Mouse (Mus musculus): ENCODE measurements around the gene Sapcd2. TPM values are rescaled to one million over a fixed set of nuclear protein-coding genes. Genes with fewer than 3 reads are reported as not detected.

Gene Sapcd2
- polyA plus RNA-seq (2014; fragmentation: Nextera tagmentation; extraction: Ambion mirVana) = 45.1 and 47.2 TPM in 2 replicates

GRCm38 (mm10) chr2:25371764-25372643, at the start of gene Sapcd2:
Sapcd2 (plus strand) TSS chr2:25372321.
- Histone ChIP-seq H3K27ac (ENCODE audit: low read depth, low read length) (peak within 1 kb of the TSS; percentile 85; the same call in 1 of the 2 replicates), H3K9me3 (ENCODE audit: control insufficient read depth, low read length) (no peaks in the 10 kb centered on the region), H3K27me3 (ENCODE audit: control insufficient read depth, insufficient read depth, low read length) (no peaks in the 10 kb centered on the region), H3K9ac (ENCODE audit: low read depth, low read length) (peak within 1 kb of the TSS; percentile 69), H3K4me1 (ENCODE audit: control insufficient read depth, insufficient read depth, low read length) (peaks cover 16% of the 10 kb centered on the region), H3K4me3 (ENCODE audit: low read length) (peak within 1 kb of the TSS; percentile 55), H3K36me3 (ENCODE audit: control insufficient read depth, insufficient read depth, low read length) (peaks cover 18% of the 10 kb centered on the region), H3K4me2 (replicated peaks; ENCODE audit: low read depth, low read length) (peak within 1 kb of the TSS; percentile 97)
- peak; percentile 94 for ATAC-seq (ENCODE audit: low FRiP score, low TSS enrichment)
- 1% methylated on average over 65 of the region's 65 CpGs for WGBS

GRCm38 (mm10) chr2:25326036-25326435, 46.1 kb upstream of the Sapcd2 start:
- Histone ChIP-seq H3K4me3 (ENCODE audit: low read length) (no peak overlapping the region), H3K9me3 (ENCODE audit: control insufficient read depth, low read length) (no peaks in the 10 kb centered on the region), H3K4me1 (ENCODE audit: control insufficient read depth, insufficient read depth, low read length) (no peaks in the 10 kb centered on the region), H3K27me3 (ENCODE audit: control insufficient read depth, insufficient read depth, low read length) (peaks cover 5% of the 10 kb centered on the region), H3K9ac (ENCODE audit: low read depth, low read length) (no peak overlapping the region), H3K36me3 (ENCODE audit: control insufficient read depth, insufficient read depth, low read length) (no peaks in the 10 kb centered on the region), H3K27ac (ENCODE audit: low read depth, low read length) (no peak overlapping the region), H3K4me2 (replicated peaks; ENCODE audit: low read depth, low read length) (no peak overlapping the region)
- WGBS = 74% methylated on average over 2 of the region's 2 CpGs
- ATAC-seq (ENCODE audit: low FRiP score, low TSS enrichment) = no peak

GRCm38 (mm10) chr2:25328440-25328839, 43.7 kb upstream of the Sapcd2 start:
- no peak for ATAC-seq (ENCODE audit: low FRiP score, low TSS enrichment)
- WGBS = 42% methylated on average over 7 of the region's 7 CpGs
- Histone ChIP-seq H3K4me2 (replicated peaks; ENCODE audit: low read depth, low read length) (no peak overlapping the region), H3K4me3 (ENCODE audit: low read length) (no peak overlapping the region), H3K27ac (ENCODE audit: low read depth, low read length) (no peak overlapping the region), H3K9ac (ENCODE audit: low read depth, low read length) (no peak overlapping the region), H3K27me3 (ENCODE audit: control insufficient read depth, insufficient read depth, low read length) (no peaks in the 10 kb centered on the region), H3K9me3 (ENCODE audit: control insufficient read depth, low read length) (no peaks in the 10 kb centered on the region), H3K4me1 (ENCODE audit: control insufficient read depth, insufficient read depth, low read length) (peaks cover 9% of the 10 kb centered on the region), H3K36me3 (ENCODE audit: control insufficient read depth, insufficient read depth, low read length) (no peaks in the 10 kb centered on the region)

GRCm38 (mm10) chr2:25331470-25331869, 40.7 kb upstream of the Sapcd2 start:
- Histone ChIP-seq H3K9ac (ENCODE audit: low read depth, low read length) (peak overlapping the region; percentile 95), H3K27me3 (ENCODE audit: control insufficient read depth, insufficient read depth, low read length) (no peaks in the 10 kb centered on the region), H3K4me1 (ENCODE audit: control insufficient read depth, insufficient read depth, low read length) (peaks cover 10% of the 10 kb centered on the region), H3K4me3 (ENCODE audit: low read length) (peak overlapping the region; percentile 95), H3K4me2 (replicated peaks; ENCODE audit: low read depth, low read length) (peak overlapping the region; percentile 60), H3K9me3 (ENCODE audit: control insufficient read depth, low read length) (no peaks in the 10 kb centered on the region), H3K27ac (ENCODE audit: low read depth, low read length) (no peak overlapping the region; the same call in 1 of the 2 replicates), H3K36me3 (ENCODE audit: control insufficient read depth, insufficient read depth, low read length) (peaks cover 26% of the 10 kb centered on the region)
- no peak for ATAC-seq (ENCODE audit: low FRiP score, low TSS enrichment)
- 63% methylated on average over 9 of the region's 9 CpGs for WGBS

- Histone ChIP-seq H3K27ac (ENCODE audit: low read depth, low read length) (peak within 1 kb of the TSS; percentile 82), H3K4me1 (ENCODE audit: control insufficient read depth, insufficient read depth, low read length) (peaks cover 10% of the 10 kb centered on the region), H3K9ac (ENCODE audit: low read depth, low read length) (peak within 1 kb of the TSS; percentile 95), H3K36me3 (ENCODE audit: control insufficient read depth, insufficient read depth, low read length) (peaks cover 36% of the 10 kb centered on the region), H3K4me2 (replicated peaks; ENCODE audit: low read depth, low read length) (peak within 1 kb of the TSS; percentile 80), H3K9me3 (ENCODE audit: control insufficient read depth, low read length) (no peaks in the 10 kb centered on the region), H3K4me3 (ENCODE audit: low read length) (peak within 1 kb of the TSS; percentile 95), H3K27me3 (ENCODE audit: control insufficient read depth, insufficient read depth, low read length) (no peaks in the 10 kb centered on the region)
- WGBS = under 1% methylated on average over 78 of the region's 78 CpGs
- ATAC-seq (ENCODE audit: low FRiP score, low TSS enrichment) = peak; percentile 99
Observed at GRCm38 (mm10) chr2:25332286-25333160, 39.6 kb upstream of the Sapcd2 start, which contains the start of gene Man1b1. Man1b1 (plus strand) TSS chr2:25332338.

GRCm38 (mm10) chr2:25333569-25333968, 38.6 kb upstream of the Sapcd2 start:
- H3K4me2 ChIP-seq (replicated peaks; ENCODE audit: low read depth, low read length) = peak overlapping the region; percentile 80
- peaks cover 10% of the 10 kb centered on the region for H3K4me1 ChIP-seq (ENCODE audit: control insufficient read depth, insufficient read depth, low read length)
- no peaks in the 10 kb centered on the region for H3K9me3 ChIP-seq (ENCODE audit: control insufficient read depth, low read length)
- ATAC-seq (ENCODE audit: low FRiP score, low TSS enrichment) = no peak
- peaks cover 47% of the 10 kb centered on the region for H3K36me3 ChIP-seq (ENCODE audit: control insufficient read depth, insufficient read depth, low read length)
- H3K27me3 ChIP-seq (ENCODE audit: control insufficient read depth, insufficient read depth, low read length) = no peaks in the 10 kb centered on the region
- 84% methylated on average over 2 of the region's 2 CpGs for WGBS
- peak overlapping the region; percentile 95 for H3K4me3 ChIP-seq (ENCODE audit: low read length)
- peak overlapping the region; percentile 95; the same call in 1 of the 2 replicates for H3K9ac ChIP-seq (ENCODE audit: low read depth, low read length)
- no peak overlapping the region for H3K27ac ChIP-seq (ENCODE audit: low read depth, low read length)

GRCm38 (mm10) chr2:25338303-25338702, 33.8 kb upstream of the Sapcd2 start:
- peaks cover 2% of the 10 kb centered on the region for H3K4me1 ChIP-seq (ENCODE audit: control insufficient read depth, insufficient read depth, low read length)
- peaks cover 81% of the 10 kb centered on the region for H3K36me3 ChIP-seq (ENCODE audit: control insufficient read depth, insufficient read depth, low read length)
- no peak overlapping the region for H3K9ac ChIP-seq (ENCODE audit: low read depth, low read length)
- no peak overlapping the region for H3K4me2 ChIP-seq (replicated peaks; ENCODE audit: low read depth, low read length)
- H3K4me3 ChIP-seq (ENCODE audit: low read length) = no peak overlapping the region
- H3K27ac ChIP-seq (ENCODE audit: low read depth, low read length) = no peak overlapping the region
- WGBS = 93% methylated on average over 6 of the region's 6 CpGs
- H3K27me3 ChIP-seq (ENCODE audit: control insufficient read depth, insufficient read depth, low read length) = no peaks in the 10 kb centered on the region
- no peaks in the 10 kb centered on the region for H3K9me3 ChIP-seq (ENCODE audit: control insufficient read depth, low read length)
- no peak for ATAC-seq (ENCODE audit: low FRiP score, low TSS enrichment)

- Histone ChIP-seq H3K27me3 (ENCODE audit: control insufficient read depth, insufficient read depth, low read length) (no peaks in the 10 kb centered on the region), H3K9me3 (ENCODE audit: control insufficient read depth, low read length) (no peaks in the 10 kb centered on the region), H3K27ac (ENCODE audit: low read depth, low read length) (no peak overlapping the region), H3K4me2 (replicated peaks; ENCODE audit: low read depth, low read length) (no peak overlapping the region), H3K36me3 (ENCODE audit: control insufficient read depth, insufficient read depth, low read length) (peaks cover 96% of the 10 kb centered on the region), H3K4me1 (ENCODE audit: control insufficient read depth, insufficient read depth, low read length) (no peaks in the 10 kb centered on the region), H3K9ac (ENCODE audit: low read depth, low read length) (no peak overlapping the region), H3K4me3 (ENCODE audit: low read length) (no peak overlapping the region)
- 86% methylated on average over 7 of the region's 7 CpGs for WGBS
- no peak for ATAC-seq (ENCODE audit: low FRiP score, low TSS enrichment)
Observed at GRCm38 (mm10) chr2:25348162-25348561, 24.0 kb upstream of the Sapcd2 start.

Measured in kidney, embryonic 14.5 days (tissue).